Mouse (Mus musculus) MEL (cell line): Measurements from ENCODE around the gene Acaca. TPM values are rescaled to one million over a fixed set of nuclear protein-coding genes. Genes with fewer than 3 reads are reported as not detected.

Experiments used
- DNase-seq: peaks from one replicate; pipeline ENCODE4 v3.0.0; 2011; ENCODE audit warnings: low read depth, low spot score
- H3K27ac ChIP-seq: 2 replicates; pipeline ENCODE4 v1.5.1; 2012; ENCODE audit warnings: low read depth, mild to moderate bottlenecking, control low read depth, low read length, moderate library complexity; ENCODE audit not compliant: control insufficient read depth
- H3K27me3 ChIP-seq, 2 experiments: fragments of 150-350 bp in 1 of 2; sonication (generic) in 1 of 2; 2 replicates each; pipeline ENCODE4 v1.6.1; 2012; ENCODE audit warnings: low read length in 2 of 2, mild to moderate bottlenecking in 2 of 2, improper control_type of control experiment in 1 of 2, moderate library complexity in 1 of 2; ENCODE audit not compliant: insufficient read depth in 2 of 2, control insufficient read depth in 1 of 2
- H3K36me3 ChIP-seq, 2 experiments: 2 replicates each; pipeline ENCODE4 v1.6.1; 2012 to 2014; ENCODE audit warnings: low read length in 2 of 2, improper control_type of control experiment in 1 of 2, inconsistent platforms in 1 of 2, mild to moderate bottlenecking in 1 of 2; ENCODE audit not compliant: insufficient read depth in 2 of 2, control insufficient read depth in 1 of 2
- H3K4me1 ChIP-seq, 2 experiments: fragments of 150-350 bp in 1 of 2; sonication (generic) in 1 of 2; 2 replicates each; pipeline ENCODE4 v1.6.1; 2012; ENCODE audit warnings: low read length in 2 of 2, improper control_type of control experiment in 1 of 2, mild to moderate bottlenecking in 1 of 2; ENCODE audit not compliant: insufficient read depth in 2 of 2, control insufficient read depth in 1 of 2
- H3K4me3 ChIP-seq, 2 experiments: fragments of 150-350 bp in 1 of 2; sonication (generic) in 1 of 2; 2 replicates each; pipeline ENCODE4 v1.5.1; 2012; ENCODE audit warnings: low read depth in 2 of 2, low read length in 2 of 2, mild to moderate bottlenecking in 2 of 2, moderate library complexity in 2 of 2, control low read depth in 1 of 2, improper control_type of control experiment in 1 of 2; ENCODE audit not compliant: control insufficient read depth in 1 of 2, insufficient read depth in 1 of 2
- H3K79me2 ChIP-seq: 2 replicates; pipeline ENCODE4 v1.6.1; 2012; ENCODE audit warnings: mild to moderate bottlenecking, low read length, moderate library complexity; ENCODE audit not compliant: control insufficient read depth, poor library complexity, insufficient read depth
- H3K9ac ChIP-seq: 2 replicates; pipeline ENCODE4 v1.6.1; 2012; ENCODE audit warnings: low read depth, mild to moderate bottlenecking, control low read depth, low read length, moderate library complexity; ENCODE audit not compliant: control insufficient read depth, poor library complexity, severe bottlenecking
- H3K9me3 ChIP-seq: fragments of 150-350 bp; sonication (generic); replicated peaks from 2 replicates; pipeline ENCODE4 v1.6.1; 2012; ENCODE audit warnings: mild to moderate bottlenecking, low read length, improper control_type of control experiment, moderate library complexity; ENCODE audit not compliant: insufficient read depth
- BHLHE40 ChIP-seq: IDR thresholded peaks from 2 replicates; pipeline ENCODE4 v1.6.1; 2012; ENCODE audit warnings: low read depth, mild to moderate bottlenecking, inconsistent platforms, low read length, improper control_type of control experiment, borderline replicate concordance
- CTCF ChIP-seq, 3 experiments: IDR thresholded peaks in 2 of 3; conservative IDR thresholded peaks in 1 of 3; 2 replicates each; pipeline ENCODE4 v1.5.1; 2011 to 2012; ENCODE audit warnings: low read length in 3 of 3, low read depth in 2 of 3, mild to moderate bottlenecking in 2 of 3, improper control_type of control experiment in 1 of 3, inconsistent platforms in 1 of 3, mixed read lengths in 1 of 3, moderate library complexity in 1 of 3; ENCODE audit not compliant: control insufficient read depth in 1 of 3, insufficient read depth in 1 of 3, poor library complexity in 1 of 3, severe bottlenecking in 1 of 3
- E2F4 ChIP-seq: IDR thresholded peaks from 2 replicates; pipeline ENCODE4 v1.6.1; 2011; ENCODE audit warnings: low read depth, low read length, improper control_type of control experiment, borderline replicate concordance
- EP300 ChIP-seq, 2 experiments: IDR thresholded peaks; 2 replicates each; pipeline ENCODE4 v1.6.1; 2011; ENCODE audit warnings: improper control_type of control experiment in 2 of 2, low read length in 2 of 2, low read depth in 1 of 2, mild to moderate bottlenecking in 1 of 2
- ETS1 ChIP-seq: IDR thresholded peaks from 2 replicates; pipeline ENCODE4 v1.6.1; 2012; ENCODE audit warnings: low read depth, mild to moderate bottlenecking, inconsistent platforms, low read length, improper control_type of control experiment, moderate library complexity
- GATA1 ChIP-seq: IDR thresholded peaks from 2 replicates; pipeline ENCODE4 v1.6.1; 2011; ENCODE audit warnings: low read depth, low read length, improper control_type of control experiment
- JUND ChIP-seq: IDR thresholded peaks from 2 replicates; pipeline ENCODE4 v1.6.1; 2011; ENCODE audit warnings: low read depth, mild to moderate bottlenecking, improper control_type of control experiment, low read length
- KAT2A ChIP-seq: conservative IDR thresholded peaks from 2 replicates; pipeline ENCODE4 v1.6.1; 2012; ENCODE audit warnings: low read depth, low read length, improper control_type of control experiment, inconsistent platforms
- MYC ChIP-seq: IDR thresholded peaks from 2 replicates; pipeline ENCODE4 v1.6.1; 2011; ENCODE audit warnings: low read depth, mild to moderate bottlenecking, low read length, improper control_type of control experiment, moderate library complexity
- POLR2AphosphoS2 ChIP-seq: IDR thresholded peaks from 2 replicates; pipeline ENCODE4 v1.6.1; 2011; ENCODE audit warnings: low read length, improper control_type of control experiment
- RAD21 ChIP-seq: IDR thresholded peaks from 2 replicates; pipeline ENCODE4 v1.6.1; 2011; ENCODE audit warnings: mild to moderate bottlenecking, low read depth, low read length, improper control_type of control experiment
- SIN3A ChIP-seq: IDR thresholded peaks from 2 replicates; pipeline ENCODE4 v1.6.1; 2012; ENCODE audit warnings: low read length, improper control_type of control experiment, inconsistent platforms
- TBP ChIP-seq: IDR thresholded peaks from 2 replicates; pipeline ENCODE4 v1.8.0; 2011; ENCODE audit warnings: low read depth, low read length, improper control_type of control experiment
- ZKSCAN1 ChIP-seq: IDR thresholded peaks from 2 replicates; pipeline ENCODE4 v1.6.1; 2012; ENCODE audit warnings: low read depth, mild to moderate bottlenecking, inconsistent platforms, low read length, improper control_type of control experiment, moderate library complexity
- ZMIZ1 ChIP-seq: IDR thresholded peaks from 2 replicates; pipeline ENCODE4 v1.6.1; 2012; ENCODE audit warnings: low read depth, mild to moderate bottlenecking, inconsistent platforms, low read length, improper control_type of control experiment, moderate library complexity
- ZNF384 ChIP-seq: IDR thresholded peaks from 2 replicates; pipeline ENCODE4 v1.6.1; 2012; ENCODE audit warnings: low read depth, mild to moderate bottlenecking, inconsistent platforms, low read length, improper control_type of control experiment
- polyA plus RNA-seq, 2 experiments: library from polyadenylated mRNA; stranded (reverse) in 1 of 2; unstranded in 1 of 2; fragments of >175 nt in 1 of 2; fragments of >200 nt in 1 of 2; gene quantifications; 2 replicates each; pipeline versions ENCODE4 v1.2.1 to v1.2.4; 2012; ENCODE audit warnings: low replicate concordance in 2 of 2, low read depth in 1 of 2; ENCODE audit not compliant: insufficient read length in 2 of 2, insufficient read depth in 1 of 2, missing spikeins in 1 of 2
- total RNA-seq: library from RNA; depleted of rRNA; stranded (reverse); fragments of 300-350 nt; gene quantifications from 2 replicates; pipeline ENCODE4 v1.2.3, GENCODE M21; 2012

The Acaca gene
- total and polyA plus RNA-seq, 3 experiments = 32.0 to 52.0 (median 33.9) TPM

DNA sequence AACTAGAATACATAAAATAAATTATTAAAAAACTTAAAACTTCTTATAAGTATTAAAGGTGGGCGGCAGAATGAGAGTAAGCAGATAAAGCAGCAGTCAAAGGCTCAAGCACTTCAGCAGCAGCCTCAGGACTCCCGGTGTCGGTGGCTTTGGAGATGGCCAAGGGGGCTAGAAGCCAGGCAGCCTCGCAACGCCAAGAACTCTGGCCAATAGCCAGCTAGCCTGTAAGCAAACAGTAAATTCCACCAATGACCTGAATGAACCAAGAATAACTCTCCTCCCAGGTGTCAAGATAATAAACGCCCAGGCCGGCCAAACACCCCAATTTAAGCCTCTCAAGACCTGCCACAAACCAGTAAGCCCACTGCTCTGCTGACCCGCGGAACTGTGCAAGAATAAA is 13.8 kb upstream of the Acaca start:
- H3K4me1 ChIP-seq = no peaks in the 10 kb centered on the region
- H3K36me3 ChIP-seq = peaks cover 0 to 17% of the 10 kb centered on the region in 2 experiments; a peak in 2 of 4 replicates
- no peaks in the 10 kb centered on the region for H3K79me2 ChIP-seq
- no peak for DNase-seq
- TF ChIP-seq KAT2A (no peak), BHLHE40 (no peak), MYC (no peak), POLR2AphosphoS2 (no peak), SIN3A (no peak), E2F4 (no peak), ZKSCAN1 (no peak), GATA1 (no peak), ZMIZ1 (no peak)
- TF ChIP-seq, all 39 proteins: peak for 0
- Histone ChIP-seq H3K9ac (no peak overlapping the region), H3K4me3 (no peak overlapping the region), H3K9me3 (no peaks in the 10 kb centered on the region), H3K27ac (no peak overlapping the region), H3K27me3 (no peaks in the 10 kb centered on the region)

GRCm38 (mm10) chr11:84116221-84116620 is 13.3 kb upstream of the Acaca start:
- Histone ChIP-seq H3K79me2 (no peaks in the 10 kb centered on the region), H3K9ac (no peak overlapping the region), H3K9me3 (no peaks in the 10 kb centered on the region), H3K27ac (no peak overlapping the region), H3K27me3 (no peaks in the 10 kb centered on the region), H3K4me3 (no peak overlapping the region), H3K4me1 (no peaks in the 10 kb centered on the region), H3K36me3 (peaks cover 0 to 19% of the 10 kb centered on the region in 2 experiments; a peak in 2 of 4 replicates)
- peak; percentile 55 for DNase-seq
- TF ChIP-seq TBP (no peak), MYC (peak; percentile 80; the same call in 1 of the 2 replicates), EP300 (IDR thresholded peaks at IDR 0.05; ENCODE audit: low read depth in 1 of 2, low read length in 2 of 2) (no peak), ZNF384 (0 out of 2 replicates have a peak, but pooled peaks have one; percentile 43), JUND (no peak), RAD21 (peak; percentile 7), POLR2AphosphoS2 (no peak), CTCF (IDR thresholded peaks at IDR 0.05 in 2 of 3, conservative IDR thresholded peaks at IDR 0.05 in 1 of 3; ENCODE audit: control insufficient read depth in 1 of 3, insufficient read depth in 1 of 3, low read depth in 2 of 3, low read length in 3 of 3, poor library complexity in 1 of 3, severe bottlenecking in 1 of 3) (peak; percentile 5 to 53 (median 43); a peak in 4 of 6 replicates), ETS1 (no peak)
